Mouse (Mus musculus) MEL (cell line): ENCODE measurements around the gene 4931406P16Rik. TPM values are rescaled to one million over a fixed set of nuclear protein-coding genes. Genes with fewer than 3 reads are reported as not detected.
A peak's percentile ranks its signal among the peaks of the same experiment; 100 is the strongest.

Experiments used
- DNase-seq: peaks from one replicate; pipeline ENCODE4 v3.0.0; 2011; ENCODE audit warnings: low read depth, low spot score
- H3K27ac ChIP-seq: 2 replicates; pipeline ENCODE4 v1.5.1; 2012; ENCODE audit warnings: low read depth, mild to moderate bottlenecking, control low read depth, low read length, moderate library complexity; ENCODE audit not compliant: control insufficient read depth
- H3K27me3 ChIP-seq, 2 experiments: fragments of 150-350 bp in 1 of 2; sonication (generic) in 1 of 2; 2 replicates each; pipeline ENCODE4 v1.6.1; 2012; ENCODE audit warnings: low read length in 2 of 2, mild to moderate bottlenecking in 2 of 2, improper control_type of control experiment in 1 of 2, moderate library complexity in 1 of 2; ENCODE audit not compliant: insufficient read depth in 2 of 2, control insufficient read depth in 1 of 2
- H3K36me3 ChIP-seq, 2 experiments: 2 replicates each; pipeline ENCODE4 v1.6.1; 2012 to 2014; ENCODE audit warnings: low read length in 2 of 2, improper control_type of control experiment in 1 of 2, inconsistent platforms in 1 of 2, mild to moderate bottlenecking in 1 of 2; ENCODE audit not compliant: insufficient read depth in 2 of 2, control insufficient read depth in 1 of 2
- H3K4me1 ChIP-seq, 2 experiments: fragments of 150-350 bp in 1 of 2; sonication (generic) in 1 of 2; 2 replicates each; pipeline ENCODE4 v1.6.1; 2012; ENCODE audit warnings: low read length in 2 of 2, improper control_type of control experiment in 1 of 2, mild to moderate bottlenecking in 1 of 2; ENCODE audit not compliant: insufficient read depth in 2 of 2, control insufficient read depth in 1 of 2
- H3K4me3 ChIP-seq, 2 experiments: fragments of 150-350 bp in 1 of 2; sonication (generic) in 1 of 2; 2 replicates each; pipeline ENCODE4 v1.5.1; 2012; ENCODE audit warnings: low read depth in 2 of 2, low read length in 2 of 2, mild to moderate bottlenecking in 2 of 2, moderate library complexity in 2 of 2, control low read depth in 1 of 2, improper control_type of control experiment in 1 of 2; ENCODE audit not compliant: control insufficient read depth in 1 of 2, insufficient read depth in 1 of 2
- H3K79me2 ChIP-seq: 2 replicates; pipeline ENCODE4 v1.6.1; 2012; ENCODE audit warnings: mild to moderate bottlenecking, low read length, moderate library complexity; ENCODE audit not compliant: control insufficient read depth, poor library complexity, insufficient read depth
- H3K9ac ChIP-seq: 2 replicates; pipeline ENCODE4 v1.6.1; 2012; ENCODE audit warnings: low read depth, mild to moderate bottlenecking, control low read depth, low read length, moderate library complexity; ENCODE audit not compliant: control insufficient read depth, poor library complexity, severe bottlenecking
- H3K9me3 ChIP-seq: fragments of 150-350 bp; sonication (generic); replicated peaks from 2 replicates; pipeline ENCODE4 v1.6.1; 2012; ENCODE audit warnings: mild to moderate bottlenecking, low read length, improper control_type of control experiment, moderate library complexity; ENCODE audit not compliant: insufficient read depth
- BHLHE40 ChIP-seq: IDR thresholded peaks from 2 replicates; pipeline ENCODE4 v1.6.1; 2012; ENCODE audit warnings: low read depth, mild to moderate bottlenecking, inconsistent platforms, low read length, improper control_type of control experiment, borderline replicate concordance
- CHD1 ChIP-seq: IDR thresholded peaks from 2 replicates; pipeline ENCODE4 v1.6.1; 2012; ENCODE audit warnings: low read depth, mild to moderate bottlenecking, inconsistent platforms, low read length, improper control_type of control experiment
- CHD2 ChIP-seq: IDR thresholded peaks from 2 replicates; pipeline ENCODE4 v1.6.1; 2011; ENCODE audit warnings: low read length, improper control_type of control experiment
- CTCF ChIP-seq, 3 experiments: IDR thresholded peaks in 2 of 3; conservative IDR thresholded peaks in 1 of 3; 2 replicates each; pipeline ENCODE4 v1.5.1; 2011 to 2012; ENCODE audit warnings: low read length in 3 of 3, low read depth in 2 of 3, mild to moderate bottlenecking in 2 of 3, improper control_type of control experiment in 1 of 3, inconsistent platforms in 1 of 3, mixed read lengths in 1 of 3, moderate library complexity in 1 of 3; ENCODE audit not compliant: control insufficient read depth in 1 of 3, insufficient read depth in 1 of 3, poor library complexity in 1 of 3, severe bottlenecking in 1 of 3
- E2F4 ChIP-seq: IDR thresholded peaks from 2 replicates; pipeline ENCODE4 v1.6.1; 2011; ENCODE audit warnings: low read depth, low read length, improper control_type of control experiment, borderline replicate concordance
- ELF1 ChIP-seq: IDR thresholded peaks from 2 replicates; pipeline ENCODE4 v1.6.1; 2014; ENCODE audit warnings: low read depth, mild to moderate bottlenecking, inconsistent platforms, low read length, improper control_type of control experiment, moderate library complexity
- EP300 ChIP-seq, 2 experiments: IDR thresholded peaks; 2 replicates each; pipeline ENCODE4 v1.6.1; 2011; ENCODE audit warnings: improper control_type of control experiment in 2 of 2, low read length in 2 of 2, low read depth in 1 of 2, mild to moderate bottlenecking in 1 of 2
- GABPA ChIP-seq: IDR thresholded peaks from 2 replicates; pipeline ENCODE4 v1.6.1; 2012; ENCODE audit warnings: low read depth, mild to moderate bottlenecking, inconsistent platforms, low read length, improper control_type of control experiment, moderate library complexity
- GATA1 ChIP-seq: IDR thresholded peaks from 2 replicates; pipeline ENCODE4 v1.6.1; 2011; ENCODE audit warnings: low read depth, low read length, improper control_type of control experiment
- JUND ChIP-seq: IDR thresholded peaks from 2 replicates; pipeline ENCODE4 v1.6.1; 2011; ENCODE audit warnings: low read depth, mild to moderate bottlenecking, improper control_type of control experiment, low read length
- MAFK ChIP-seq: IDR thresholded peaks from 2 replicates; pipeline ENCODE4 v1.6.1; 2011; ENCODE audit warnings: low read depth, mild to moderate bottlenecking, low read length, improper control_type of control experiment, borderline replicate concordance
- MAX ChIP-seq: IDR thresholded peaks from 2 replicates; pipeline ENCODE4 v1.6.1; 2011; ENCODE audit warnings: low read length, improper control_type of control experiment
- MAZ ChIP-seq: IDR thresholded peaks from 2 replicates; pipeline ENCODE4 v1.6.1; 2012; ENCODE audit warnings: low read depth, mild to moderate bottlenecking, inconsistent platforms, low read length, improper control_type of control experiment
- MEF2A ChIP-seq: IDR thresholded peaks from 2 replicates; pipeline ENCODE4 v1.6.1; 2014; ENCODE audit warnings: low read depth, mild to moderate bottlenecking, inconsistent platforms, low read length, improper control_type of control experiment; ENCODE audit not compliant: poor library complexity, insufficient replicate concordance, severe bottlenecking; ENCODE audit errors: extremely low read depth
- MXI1 ChIP-seq: IDR thresholded peaks from 2 replicates; pipeline ENCODE4 v1.6.1; 2011; ENCODE audit warnings: mild to moderate bottlenecking, low read depth, low read length, improper control_type of control experiment
- MYC ChIP-seq: IDR thresholded peaks from 2 replicates; pipeline ENCODE4 v1.6.1; 2011; ENCODE audit warnings: low read depth, mild to moderate bottlenecking, low read length, improper control_type of control experiment, moderate library complexity
- NELFE ChIP-seq: IDR thresholded peaks from 2 replicates; pipeline ENCODE4 v1.6.1; 2011; ENCODE audit warnings: low read depth, low read length, improper control_type of control experiment
- POLR2A ChIP-seq, 2 experiments: IDR thresholded peaks; 2 replicates each; pipeline ENCODE4 v1.6.1; 2011 to 2012; ENCODE audit warnings: low read length in 2 of 2, mild to moderate bottlenecking in 2 of 2, control low read depth in 1 of 2, improper control_type of control experiment in 1 of 2, low read depth in 1 of 2, moderate library complexity in 1 of 2; ENCODE audit not compliant: control insufficient read depth in 1 of 2, insufficient read depth in 1 of 2, poor library complexity in 1 of 2
- POLR2AphosphoS2 ChIP-seq: IDR thresholded peaks from 2 replicates; pipeline ENCODE4 v1.6.1; 2011; ENCODE audit warnings: low read length, improper control_type of control experiment
- RAD21 ChIP-seq: IDR thresholded peaks from 2 replicates; pipeline ENCODE4 v1.6.1; 2011; ENCODE audit warnings: mild to moderate bottlenecking, low read depth, low read length, improper control_type of control experiment
- SIN3A ChIP-seq: IDR thresholded peaks from 2 replicates; pipeline ENCODE4 v1.6.1; 2012; ENCODE audit warnings: low read length, improper control_type of control experiment, inconsistent platforms
- SMC3 ChIP-seq: IDR thresholded peaks from 2 replicates; pipeline ENCODE4 v1.6.1; 2011; ENCODE audit warnings: low read depth, low read length, improper control_type of control experiment
- TBP ChIP-seq: IDR thresholded peaks from 2 replicates; pipeline ENCODE4 v1.8.0; 2011; ENCODE audit warnings: low read depth, low read length, improper control_type of control experiment
- TCF12 ChIP-seq: IDR thresholded peaks from 2 replicates; pipeline ENCODE4 v1.6.1; 2014; ENCODE audit warnings: low read depth, mild to moderate bottlenecking, inconsistent platforms, low read length, improper control_type of control experiment, moderate library complexity
- ZC3H11A ChIP-seq: IDR thresholded peaks from 2 replicates; pipeline ENCODE4 v1.6.1; 2012; ENCODE audit warnings: low read depth, mild to moderate bottlenecking, inconsistent platforms, low read length, improper control_type of control experiment
- ZKSCAN1 ChIP-seq: IDR thresholded peaks from 2 replicates; pipeline ENCODE4 v1.6.1; 2012; ENCODE audit warnings: low read depth, mild to moderate bottlenecking, inconsistent platforms, low read length, improper control_type of control experiment, moderate library complexity
- ZMIZ1 ChIP-seq: IDR thresholded peaks from 2 replicates; pipeline ENCODE4 v1.6.1; 2012; ENCODE audit warnings: low read depth, mild to moderate bottlenecking, inconsistent platforms, low read length, improper control_type of control experiment, moderate library complexity
- ZNF384 ChIP-seq: IDR thresholded peaks from 2 replicates; pipeline ENCODE4 v1.6.1; 2012; ENCODE audit warnings: low read depth, mild to moderate bottlenecking, inconsistent platforms, low read length, improper control_type of control experiment
- polyA plus RNA-seq, 2 experiments: library from polyadenylated mRNA; stranded (reverse) in 1 of 2; unstranded in 1 of 2; fragments of >175 nt in 1 of 2; fragments of >200 nt in 1 of 2; gene quantifications; 2 replicates each; pipeline versions ENCODE4 v1.2.1 to v1.2.4; 2012; ENCODE audit warnings: low replicate concordance in 2 of 2, low read depth in 1 of 2; ENCODE audit not compliant: insufficient read length in 2 of 2, insufficient read depth in 1 of 2, missing spikeins in 1 of 2
- total RNA-seq: library from RNA; depleted of rRNA; stranded (reverse); fragments of 300-350 nt; gene quantifications from 2 replicates; pipeline ENCODE4 v1.2.3, GENCODE M21; 2012

The 4931406P16Rik gene
- total and polyA plus RNA-seq, 3 experiments: 7.8 to 18.0 TPM; not detected in 1

DNA sequence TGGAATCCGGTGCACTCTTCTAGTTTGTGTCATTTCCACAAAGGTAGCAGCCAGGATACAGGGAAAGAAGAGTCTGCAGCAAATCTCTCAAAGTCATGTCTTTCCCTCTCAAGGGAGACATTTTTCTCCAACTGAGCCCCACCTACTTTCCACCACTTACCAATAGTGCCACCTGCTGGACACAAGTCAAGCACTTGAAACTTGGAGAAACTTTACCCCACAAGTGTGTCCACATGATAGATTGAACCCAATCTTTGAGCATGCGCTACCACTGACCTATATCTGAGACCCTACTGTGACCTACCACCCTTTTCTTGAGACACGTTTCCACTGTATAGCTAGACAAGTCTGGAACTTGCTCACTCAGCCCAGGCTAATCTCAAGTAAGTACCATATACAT is 115.0 kb downstream of the 4931406P16Rik start:
- no peaks in the 10 kb centered on the region for H3K9me3 ChIP-seq

DNA sequence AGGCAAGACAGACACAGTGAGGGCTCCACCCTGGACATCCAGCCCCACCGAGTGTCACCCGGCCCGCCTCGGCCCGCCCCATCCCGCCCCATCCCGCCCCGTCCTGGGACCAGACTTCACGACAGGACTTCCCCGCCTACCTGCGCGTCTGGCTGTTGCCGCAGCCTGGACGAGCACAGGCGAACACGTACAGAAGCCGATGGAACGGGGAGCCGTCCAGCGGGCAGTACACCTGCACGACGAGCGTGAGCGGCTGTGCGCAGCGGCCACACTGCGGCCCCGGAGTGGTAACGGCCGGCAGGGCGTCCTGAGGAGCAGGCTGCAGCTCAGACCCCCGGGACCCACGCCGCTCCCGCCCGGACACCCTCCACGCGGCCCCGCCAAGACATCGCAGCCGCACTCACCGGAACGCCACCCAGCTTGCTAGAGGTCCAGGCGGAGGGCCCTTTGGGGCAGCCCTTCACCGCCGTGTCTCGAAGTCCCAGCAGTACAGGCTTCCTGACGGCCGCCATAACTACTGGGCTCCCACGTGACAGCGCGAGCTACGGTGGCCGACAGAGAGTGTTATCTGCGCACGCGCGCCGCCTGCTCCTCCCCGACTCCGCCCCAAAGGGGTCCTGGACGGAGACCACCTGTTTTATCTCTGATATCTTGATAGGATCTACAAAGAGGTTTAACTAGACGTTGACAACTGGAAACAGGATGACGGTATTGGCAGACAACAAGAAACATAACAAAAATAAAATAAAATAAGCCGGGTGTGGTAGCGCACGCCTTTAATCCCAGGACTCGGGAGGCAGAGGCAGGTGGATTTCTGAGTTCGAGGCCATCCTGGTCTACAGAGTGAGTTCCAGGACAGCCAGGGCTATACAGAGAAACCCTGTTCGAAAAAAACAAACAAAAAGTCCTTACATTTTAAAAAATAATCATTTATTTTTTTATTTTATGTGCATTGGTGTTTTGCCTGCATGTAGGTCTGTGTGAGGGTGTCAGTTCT is 116.9 kb downstream of the 4931406P16Rik start, which contains the start of gene Pdcd2l:
Pdcd2l (minus strand) TSS at position 530 of the 997 bp plus-strand sequence.
- H3K4me1 ChIP-seq: peaks cover 0 to 3% of the 10 kb centered on the region in 2 experiments; a peak in 2 of 4 replicates
- DNase-seq: peak; percentile 94
- peaks cover 0 to 2% of the 10 kb centered on the region in 2 experiments for H3K36me3 ChIP-seq
- H3K9me3 ChIP-seq: no peaks in the 10 kb centered on the region
- peak within 1 kb of the TSS; percentile 32 for H3K27ac ChIP-seq
- peak within 1 kb of the TSS; percentile 96 to 97 for H3K4me3 ChIP-seq
- H3K79me2 ChIP-seq: peaks cover 8% of the 10 kb centered on the region
- no peaks in the 10 kb centered on the region for H3K27me3 ChIP-seq
- peak within 1 kb of the TSS; percentile 91 for H3K9ac ChIP-seq
- 0 out of 2 replicates have a peak, but pooled peaks have one; percentile 50 for TF ChIP-seq POLR2AphosphoS2
- no peak for TF ChIP-seq E2F4
- peak; percentile 80 for TF ChIP-seq MXI1
- TF ChIP-seq CHD1: no peak
- 0 out of 2 replicates have a peak, but pooled peaks have one; percentile 39 for TF ChIP-seq MAZ
- no peak for TF ChIP-seq ZNF384
- TF ChIP-seq SIN3A: peak; percentile 87
- TF ChIP-seq TBP: peak; percentile 52; the same call in 1 of the 2 replicates
- no peak for TF ChIP-seq MAFK
- no peak for TF ChIP-seq RAD21
- no peak for TF ChIP-seq EP300 (IDR thresholded peaks at IDR 0.05; ENCODE audit: low read depth in 1 of 2, low read length in 2 of 2)
- TF ChIP-seq ELF1: peak; percentile 55; the same call in 1 of the 2 replicates
- no peak for TF ChIP-seq SMC3
- TF ChIP-seq ZKSCAN1: no peak
- no peak for TF ChIP-seq JUND
- 0 out of 2 replicates have a peak, but pooled peaks have one; percentile 28 for TF ChIP-seq BHLHE40
- TF ChIP-seq CTCF (IDR thresholded peaks at IDR 0.05 in 2 of 3, conservative IDR thresholded peaks at IDR 0.05 in 1 of 3; ENCODE audit: control insufficient read depth in 1 of 3, insufficient read depth in 1 of 3, low read depth in 2 of 3, low read length in 3 of 3, poor library complexity in 1 of 3, severe bottlenecking in 1 of 3): no peak
- 0 out of 2 replicates have a peak, but pooled peaks have one; percentile 22 for TF ChIP-seq MYC
- no peak for TF ChIP-seq MEF2A
- TF ChIP-seq CHD2: no peak
- no peak for TF ChIP-seq ZMIZ1

More for the DNA sequence above, 115.0 kb downstream of the 4931406P16Rik start:
- TF ChIP-seq SIN3A: no peak
- peak; percentile 38 for TF ChIP-seq SMC3
- no peak for TF ChIP-seq JUND
- 0 out of 2 replicates have a peak, but pooled peaks have one; percentile 23 for TF ChIP-seq ZMIZ1
- no peak for TF ChIP-seq BHLHE40
- no peak for TF ChIP-seq ZNF384
- TF ChIP-seq GABPA: no peak
- no peak for TF ChIP-seq EP300 (IDR thresholded peaks at IDR 0.05; ENCODE audit: low read depth in 1 of 2, low read length in 2 of 2)
- TF ChIP-seq MAX: no peak
- no peak for TF ChIP-seq MAFK
- 0 out of 2 replicates have a peak, but pooled peaks have one; percentile 6 for TF ChIP-seq ZC3H11A
- no peak for TF ChIP-seq ELF1
- no peak for TF ChIP-seq CHD1
- TF ChIP-seq TCF12: no peak
- TF ChIP-seq RAD21: peak; percentile 40
- TF ChIP-seq POLR2A (IDR thresholded peaks at IDR 0.05; ENCODE audit: control insufficient read depth in 1 of 2, insufficient read depth in 1 of 2, low read depth in 1 of 2, low read length in 2 of 2, poor library complexity in 1 of 2): no peak
- TF ChIP-seq CTCF (IDR thresholded peaks at IDR 0.05 in 2 of 3, conservative IDR thresholded peaks at IDR 0.05 in 1 of 3; ENCODE audit: control insufficient read depth in 1 of 3, insufficient read depth in 1 of 3, low read depth in 2 of 3, low read length in 3 of 3, poor library complexity in 1 of 3, severe bottlenecking in 1 of 3): peak in 2 of 3 experiments; percentile 56 to 58; a peak in 4 of 6 replicates
- 0 out of 2 replicates have a peak, but pooled peaks have one; percentile 44 for TF ChIP-seq MAZ
- TF ChIP-seq GATA1: no peak
- no peak for TF ChIP-seq NELFE
- Histone ChIP-seq H3K9ac (no peak overlapping the region), H3K27ac (no peak overlapping the region), H3K79me2 (peaks cover 8% of the 10 kb centered on the region), H3K4me1 (peaks cover 0 to 3% of the 10 kb centered on the region in 2 experiments; a peak in 2 of 4 replicates), H3K36me3 (peaks cover 0 to 2% of the 10 kb centered on the region in 2 experiments), H3K27me3 (no peaks in the 10 kb centered on the region), H3K4me3 (no peak overlapping the region)
- peak; percentile 77 for DNase-seq
